Mouse (Mus musculus): ENCODE measurements around the gene Setd7. TPM values are rescaled to one million over a fixed set of nuclear protein-coding genes. Genes with fewer than 3 reads are reported as not detected.

Setd7 gene
- 11.3 TPM for polyA plus RNA-seq (2017; shearing (Covaris generic))

GRCm38 (mm10) chr3:51560511-51561108 is at the start of gene Setd7:
TSS of gene Setd7 (minus strand) at chr3:51560879.

GRCm38 (mm10) chr3:51483741-51484359 is 76.8 kb downstream of the Setd7 start, which contains the start of gene Rab33b:
TSS of gene Rab33b (plus strand) at chr3:51483920.

Other genes starting within 250 kb of the Setd7 start
- gene Elf2, start 220.2 kb downstream of the Setd7 start, polyA plus RNA-seq (2017; shearing (Covaris generic)), result 85.3 TPM
- 2.8 TPM for gene Mgarp, start 164.1 kb downstream of the Setd7 start, polyA plus RNA-seq (2017; shearing (Covaris generic))
- 205 TPM for gene Ndufc1, start 151.9 kb downstream of the Setd7 start, polyA plus RNA-seq (2017; shearing (Covaris generic))
- gene Naa15, start 145.7 kb downstream of the Setd7 start, polyA plus RNA-seq (2017; shearing (Covaris generic)), result 84.4 TPM
- gene Rab33b, start 77.0 kb downstream of the Setd7 start, polyA plus RNA-seq (2017; shearing (Covaris generic)), result 30.6 TPM
- 264 TPM for gene Mgst2, start 99.5 kb upstream of the Setd7 start, polyA plus RNA-seq (2017; shearing (Covaris generic))